Mouse (Mus musculus): ENCODE data around the gene Scn3a. TPM values are rescaled to one million over a fixed set of nuclear protein-coding genes. Genes with fewer than 3 reads are reported as not detected.

The Scn3a gene
- total RNA-seq, 2 experiments from 2014 or later = 31.4 to 31.8 TPM

DNA sequence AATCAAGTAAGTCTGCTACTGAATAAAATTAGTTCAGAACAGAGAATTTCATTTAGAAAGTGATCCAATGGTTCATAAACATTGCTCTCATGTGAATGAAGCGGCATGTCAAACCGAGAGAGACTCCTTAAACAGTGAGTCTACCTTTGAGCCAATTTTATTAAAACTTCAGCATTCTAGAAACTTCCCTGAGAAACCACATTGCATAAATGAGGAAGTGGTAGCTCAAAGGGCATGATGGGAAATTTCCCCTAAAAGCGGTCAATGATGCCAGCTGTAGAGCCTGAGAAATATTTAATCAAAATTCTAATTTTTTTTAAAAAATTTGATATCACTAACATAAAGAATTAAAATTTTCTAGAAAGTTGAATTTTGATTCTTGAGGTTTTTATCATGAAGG is 16.9 kb downstream of the Scn3a start:
- no peak for DNase-seq (ENCODE audit: extremely low spot score in 1 of 2, low spot score in 2 of 2)
- H3K27ac ChIP-seq = no peak overlapping the region
- intact Hi-C loops (cut with DNase I) = no loop called here
- TF ChIP-seq CTCF (IDR thresholded peaks at IDR 0.05) = no peak
- no peak overlapping the region for H3K4me3 ChIP-seq

DNA sequence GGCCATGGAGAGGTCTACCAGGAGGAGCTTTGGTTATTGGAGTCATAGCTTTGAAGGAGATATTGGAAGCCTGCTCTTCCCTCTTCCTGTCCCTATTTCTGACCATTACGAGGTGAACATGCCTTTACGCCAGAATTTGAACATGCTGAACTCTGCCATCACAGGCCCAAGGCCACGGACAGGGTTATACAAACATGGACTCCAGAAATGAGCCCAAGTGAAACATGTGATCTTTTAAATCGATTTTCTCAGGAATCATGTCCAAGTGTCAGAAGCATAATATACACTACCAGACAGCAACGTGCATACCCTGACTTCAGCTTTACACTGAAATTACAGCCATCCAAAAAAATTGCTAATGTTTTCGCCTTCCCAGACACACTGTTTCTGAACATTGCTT is 18.8 kb downstream of the Scn3a start:
- no peak for DNase-seq (ENCODE audit: extremely low spot score in 1 of 2, low spot score in 2 of 2)
- intact Hi-C loops (cut with DNase I) = no loop called here
- H3K4me3 ChIP-seq = no peak overlapping the region
- TF ChIP-seq CTCF (IDR thresholded peaks at IDR 0.05) = no peak
- no peak overlapping the region for H3K27ac ChIP-seq

DNA sequence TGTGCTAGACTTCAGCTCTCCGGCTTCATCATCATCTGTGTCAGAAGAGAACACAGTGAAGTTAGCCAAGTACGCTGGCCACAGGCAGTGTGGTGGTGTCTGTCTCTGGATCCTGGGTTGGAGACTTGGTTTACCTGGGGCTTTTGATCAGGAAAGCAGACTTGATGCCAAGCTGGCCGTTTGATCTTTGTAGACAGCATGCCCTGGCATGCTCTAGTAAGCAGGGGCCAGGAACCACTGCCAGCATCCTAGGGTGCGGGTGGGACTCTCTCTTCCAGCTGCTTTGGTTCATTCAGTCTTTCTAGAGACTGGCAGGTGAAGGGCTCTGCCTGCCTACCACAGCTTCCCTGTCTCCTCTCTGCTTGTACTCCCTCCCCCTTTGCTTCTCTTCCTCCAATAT is 20.1 kb downstream of the Scn3a start:
- Histone ChIP-seq H3K4me3 (no peak overlapping the region), H3K27ac (no peak overlapping the region)
- intact Hi-C loops (cut with DNase I) = no loop called here
- TF ChIP-seq CTCF (IDR thresholded peaks at IDR 0.05) = no peak
- DNase-seq (ENCODE audit: extremely low spot score in 1 of 2, low spot score in 2 of 2) = no peak

DNA sequence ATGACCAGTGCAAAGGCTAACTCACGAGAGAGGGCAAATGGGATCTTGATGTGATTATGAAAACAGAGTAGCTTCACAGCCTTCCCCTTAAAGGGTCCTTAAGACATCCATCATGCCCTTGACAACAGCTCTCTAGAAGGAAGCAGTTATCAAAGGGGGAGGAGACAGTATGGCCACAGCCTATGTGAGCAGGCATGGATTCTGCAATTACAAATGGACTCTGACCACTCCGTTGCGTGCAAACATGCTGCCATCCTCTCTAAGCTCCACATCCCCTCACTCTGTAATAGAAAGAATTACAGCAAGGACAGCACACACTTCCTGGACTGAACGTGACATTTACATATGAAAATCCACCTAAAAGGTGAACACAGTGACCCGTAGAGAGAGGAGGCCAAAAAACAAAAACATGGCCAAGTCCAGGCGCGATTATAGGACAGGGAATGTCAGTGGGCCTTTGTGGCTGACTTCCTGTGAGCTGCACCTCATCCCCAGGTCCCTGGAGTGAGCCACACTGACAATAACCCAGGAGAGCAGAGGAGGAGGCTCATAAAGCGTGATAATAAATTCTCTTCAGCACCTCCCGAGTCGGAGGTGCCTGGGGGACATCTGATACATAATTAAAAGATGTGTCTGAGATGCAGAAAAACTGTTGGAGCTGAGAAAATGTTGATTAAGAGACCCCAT is 24.4 kb downstream of the Scn3a start:
- H3K27ac ChIP-seq = no peak overlapping the region
- TF ChIP-seq CTCF (IDR thresholded peaks at IDR 0.05) = no peak

DNA sequence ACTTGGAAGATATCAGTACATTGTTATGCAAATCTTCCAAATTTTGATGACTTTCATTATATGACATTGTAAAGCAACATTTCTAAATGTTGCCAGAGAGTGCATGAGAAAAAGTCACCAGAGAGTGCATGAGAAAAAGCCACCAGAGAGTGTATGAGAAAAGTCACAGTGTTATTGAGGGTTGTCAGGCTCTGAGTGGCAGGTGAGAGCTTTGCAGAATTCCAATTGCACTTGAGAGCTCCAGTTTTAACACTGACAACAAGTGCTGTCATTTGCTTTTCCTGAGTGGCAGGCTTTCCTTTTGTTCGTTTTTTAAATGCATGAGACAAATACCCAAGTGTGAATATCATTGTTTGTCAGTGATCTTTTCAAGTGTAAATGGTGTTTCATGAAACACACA is 25.6 kb downstream of the Scn3a start:
- DNase-seq (ENCODE audit: extremely low spot score in 1 of 2, low spot score in 2 of 2) = no peak
- TF ChIP-seq CTCF (IDR thresholded peaks at IDR 0.05) = no peak
- H3K27ac ChIP-seq = no peak overlapping the region
- intact Hi-C loops (cut with DNase I) = no loop called here
- no peak overlapping the region for H3K4me3 ChIP-seq

More for the DNA sequence above, 24.4 kb downstream of the Scn3a start:
- H3K4me3 ChIP-seq = no peak overlapping the region
- intact Hi-C loops (cut with DNase I) = no loop called here
- no peak for DNase-seq (ENCODE audit: extremely low spot score in 1 of 2, low spot score in 2 of 2)

DNA sequence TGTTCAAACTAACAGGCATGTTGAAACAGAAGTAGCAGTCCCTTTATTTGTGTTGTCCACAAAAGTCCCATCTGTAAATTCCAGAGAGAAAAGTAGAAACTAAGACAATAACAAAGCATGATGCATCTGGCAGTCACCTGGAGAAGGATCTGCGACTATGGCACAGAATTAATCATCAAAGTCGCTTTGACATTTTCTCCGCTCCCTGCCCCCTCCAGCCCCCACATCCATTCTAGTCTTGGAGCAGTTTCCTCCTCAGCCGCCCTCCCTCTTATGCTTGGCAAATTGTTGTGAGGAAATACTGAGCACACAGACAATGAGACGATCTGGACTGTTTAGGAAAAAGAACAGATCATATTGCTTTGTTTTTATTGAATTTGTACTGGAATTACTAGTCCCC is 29.0 kb downstream of the Scn3a start:
- intact Hi-C loops (cut with DNase I) = no loop called here
- no peak for DNase-seq (ENCODE audit: extremely low spot score in 1 of 2, low spot score in 2 of 2)
- Histone ChIP-seq H3K27ac (no peak overlapping the region), H3K4me3 (no peak overlapping the region)
- no peak for TF ChIP-seq CTCF (IDR thresholded peaks at IDR 0.05)

DNA sequence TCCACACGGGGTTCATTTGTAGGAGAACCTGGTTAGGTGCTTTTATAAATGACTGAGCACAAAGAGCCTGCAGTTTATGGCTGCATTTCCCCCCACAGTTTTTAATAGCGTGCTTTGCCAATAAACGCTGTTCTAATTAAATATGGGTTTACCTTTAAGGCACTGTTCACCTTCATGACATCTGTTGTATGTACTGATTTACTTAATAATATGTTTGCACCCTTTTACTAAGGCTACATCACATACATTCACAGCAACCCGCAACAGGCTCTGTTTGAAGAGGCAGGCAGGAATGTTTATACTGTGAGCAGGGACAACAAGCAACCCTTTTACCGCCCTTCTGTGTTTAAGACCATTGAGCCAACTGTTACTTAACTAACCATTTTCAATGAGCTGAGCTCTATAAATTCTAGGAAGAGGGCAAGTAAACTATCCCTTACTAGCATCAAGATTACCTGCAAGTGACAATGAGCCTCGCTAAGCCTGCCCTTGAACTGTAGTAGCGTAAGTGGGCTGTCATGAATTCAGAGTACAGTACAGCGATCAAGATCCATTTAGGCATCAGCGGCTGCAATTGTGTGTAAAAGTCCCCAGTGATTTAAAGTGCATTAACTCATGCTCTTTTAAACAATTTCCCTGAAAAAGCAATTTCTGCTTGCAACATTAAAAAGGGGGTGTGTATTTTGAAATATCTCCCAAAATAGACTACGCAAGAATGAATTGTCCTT is 35.1 kb downstream of the Scn3a start:
- intact Hi-C loops (cut with DNase I) = no loop called here
- no peak overlapping the region for H3K27ac ChIP-seq
- TF ChIP-seq CTCF (IDR thresholded peaks at IDR 0.05) = no peak

DNA sequence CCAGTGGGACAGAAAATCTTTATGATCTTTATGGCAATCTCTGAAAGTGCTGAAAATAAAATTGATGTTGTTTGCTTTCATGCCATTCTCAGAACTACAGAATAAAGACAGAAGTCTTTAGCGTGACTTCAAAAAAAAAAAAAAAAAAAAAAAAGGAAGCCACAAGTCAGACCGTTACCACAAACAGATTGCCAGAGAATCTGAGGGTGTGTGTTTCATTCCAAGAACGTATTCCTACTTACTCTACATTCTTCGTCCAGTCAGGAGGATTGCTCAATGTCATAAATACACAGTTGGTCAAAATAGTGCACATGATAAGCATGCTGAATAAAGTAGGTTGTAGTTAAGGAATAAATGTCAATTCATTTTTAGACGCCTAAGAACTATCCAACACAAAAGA is 38.3 kb downstream of the Scn3a start:
- DNase-seq (ENCODE audit: extremely low spot score in 1 of 2, low spot score in 2 of 2) = no peak
- no peak for TF ChIP-seq CTCF (IDR thresholded peaks at IDR 0.05)
- Histone ChIP-seq H3K4me3 (no peak overlapping the region), H3K27ac (no peak overlapping the region)
- intact Hi-C loops (cut with DNase I) = no loop called here

More for the DNA sequence above, 35.1 kb downstream of the Scn3a start:
- H3K4me3 ChIP-seq = no peak overlapping the region
- no peak for DNase-seq (ENCODE audit: extremely low spot score in 1 of 2, low spot score in 2 of 2)

DNA sequence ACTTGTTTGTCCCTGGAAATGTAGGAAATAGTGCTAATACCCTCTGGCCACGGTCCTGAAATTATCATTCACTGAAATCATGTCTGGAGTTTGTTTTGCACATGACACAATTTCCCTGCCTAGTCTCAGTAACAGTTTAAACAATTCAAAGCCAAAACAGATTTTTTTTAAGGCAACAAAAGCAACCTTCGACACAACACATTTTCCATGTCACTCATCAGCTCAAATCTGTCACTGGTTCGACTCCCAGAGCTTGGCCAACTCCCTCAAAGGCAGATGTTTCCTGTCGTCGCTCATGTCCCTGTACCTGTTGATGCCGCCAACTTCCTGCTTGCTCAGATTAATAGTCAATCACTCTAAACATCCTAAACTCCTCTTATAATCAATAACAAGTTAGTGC is 50.7 kb downstream of the Scn3a start:
- Histone ChIP-seq H3K27ac (no peak overlapping the region), H3K4me3 (no peak overlapping the region)
- DNase-seq (ENCODE audit: extremely low spot score in 1 of 2, low spot score in 2 of 2) = no peak
- TF ChIP-seq CTCF (IDR thresholded peaks at IDR 0.05) = no peak
- intact Hi-C loops (cut with DNase I) = no loop called here

DNA sequence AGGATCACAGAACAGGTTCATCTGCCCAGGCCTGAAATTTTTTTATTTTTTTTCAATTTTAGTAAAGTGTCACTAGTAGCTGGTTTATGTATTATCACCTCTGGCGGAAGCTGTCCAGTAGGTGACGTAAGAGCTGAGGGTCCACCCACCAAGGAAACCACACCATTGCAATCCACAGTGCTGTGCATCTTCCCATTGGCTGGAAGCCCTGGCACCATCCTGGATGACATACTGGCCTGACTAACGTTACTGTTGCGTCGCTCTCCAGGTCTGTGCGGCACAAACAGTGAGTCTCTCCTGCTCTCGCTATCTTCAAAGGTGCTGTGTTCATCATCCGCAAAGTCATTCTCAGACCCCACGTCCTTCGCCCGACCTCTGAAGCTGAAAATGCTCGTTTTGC is 59.2 kb downstream of the Scn3a start:
- intact Hi-C loops (cut with DNase I) = no loop called here

DNA sequence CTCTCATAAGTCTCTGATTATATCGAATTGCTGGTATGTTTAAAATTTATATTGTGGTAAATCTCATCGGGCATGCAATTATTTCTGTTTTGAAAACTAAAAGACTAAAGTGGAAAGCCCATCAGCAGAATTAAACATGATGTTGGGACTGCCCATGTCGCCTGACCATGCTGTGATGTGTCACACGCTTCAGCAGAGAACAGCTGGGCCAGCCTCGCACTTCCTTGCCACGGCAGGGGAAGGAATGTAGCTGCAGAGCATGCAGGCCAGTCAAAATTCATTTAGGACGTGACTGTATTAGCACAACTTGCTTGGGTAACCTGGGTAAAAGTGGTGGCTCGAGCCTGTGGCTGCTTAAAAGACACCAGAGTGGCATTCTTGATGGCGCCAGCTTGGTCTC is 77.0 kb downstream of the Scn3a start:
- intact Hi-C loops (cut with DNase I) = no loop called here
- DNase-seq (ENCODE audit: extremely low spot score in 1 of 2, low spot score in 2 of 2) = no peak
- TF ChIP-seq CTCF (IDR thresholded peaks at IDR 0.05) = no peak

More for the DNA sequence above, 59.2 kb downstream of the Scn3a start:
- TF ChIP-seq CTCF (IDR thresholded peaks at IDR 0.05) = no peak
- no peak for DNase-seq (ENCODE audit: extremely low spot score in 1 of 2, low spot score in 2 of 2)
- Histone ChIP-seq H3K4me3 (no peak overlapping the region), H3K27ac (no peak overlapping the region)

DNA sequence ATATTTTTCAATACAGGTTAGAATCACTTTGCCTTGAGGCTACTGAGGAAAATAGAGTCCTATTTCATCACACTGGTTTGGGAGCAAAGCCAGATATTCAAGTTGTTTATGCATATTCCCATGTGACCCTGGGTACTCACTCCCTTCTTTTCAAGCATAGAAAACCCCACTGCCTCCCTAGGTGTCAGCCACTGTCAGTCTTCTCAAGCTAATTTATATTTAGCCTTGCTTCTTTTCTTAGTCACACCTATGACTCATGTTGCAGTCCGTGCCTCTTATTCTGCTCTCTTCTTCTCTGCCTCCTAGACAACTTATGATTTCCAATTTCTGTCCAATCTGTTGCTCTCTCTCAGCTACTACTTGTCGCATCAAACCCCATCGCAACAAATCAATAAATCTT is 84.0 kb downstream of the Scn3a start:
- DNase-seq (ENCODE audit: extremely low spot score in 1 of 2, low spot score in 2 of 2) = no peak
- Histone ChIP-seq H3K27ac (no peak overlapping the region), H3K4me3 (no peak overlapping the region)
- TF ChIP-seq CTCF (IDR thresholded peaks at IDR 0.05) = no peak
- intact Hi-C loops (cut with DNase I) = no loop called here

More for the DNA sequence above, 77.0 kb downstream of the Scn3a start:
- H3K4me3 ChIP-seq = no peak overlapping the region
- no peak overlapping the region for H3K27ac ChIP-seq

Measured in left cerebral cortex, adult 2 months (tissue).